Mouse (Mus musculus) midbrain, embryonic 15.5 days (tissue): ENCODE results near the gene Mylip. TPM values are rescaled to one million over a fixed set of nuclear protein-coding genes. Genes with fewer than 3 reads are reported as not detected.

Source experiments
- ATAC-seq: fragments of 200-750 bp; cut with Nextera tagmentation; replicated peaks from 2 replicates; pipeline ENCODE4 v1.8.0; 2017; ENCODE audit warnings: moderate TSS enrichment
- H3K27ac ChIP-seq: fragments of 300-500 bp; sonication (generic); 2 replicates; pipeline ENCODE4 v1.5.1; 2015; ENCODE audit warnings: mild to moderate bottlenecking, inconsistent platforms
- H3K27me3 ChIP-seq: fragments of 300-500 bp; sonication (generic); replicated peaks from 2 replicates; pipeline ENCODE4 v1.6.1; 2015; ENCODE audit warnings: inconsistent platforms
- H3K36me3 ChIP-seq: fragments of 300-500 bp; sonication (generic); replicated peaks from 2 replicates; pipeline ENCODE4 v1.6.1; 2015; ENCODE audit warnings: inconsistent platforms
- H3K4me1 ChIP-seq: fragments of 300-500 bp; sonication (generic); 2 replicates; pipeline ENCODE4 v1.6.1; 2015; ENCODE audit warnings: inconsistent platforms
- H3K4me2 ChIP-seq: fragments of 300-500 bp; sonication (generic); 2 replicates; pipeline ENCODE4 v1.6.1; 2015; ENCODE audit warnings: inconsistent platforms, mild to moderate bottlenecking, moderate library complexity
- H3K4me3 ChIP-seq: fragments of 300-500 bp; sonication (generic); 2 replicates; pipeline ENCODE4 v1.5.1; 2015; ENCODE audit warnings: mild to moderate bottlenecking, inconsistent platforms
- H3K9ac ChIP-seq: fragments of 300-500 bp; sonication (generic); 2 replicates; pipeline ENCODE4 v1.6.1; 2015; ENCODE audit warnings: mild to moderate bottlenecking, inconsistent platforms
- H3K9me3 ChIP-seq: fragments of 300-500 bp; sonication (generic); 2 replicates; pipeline ENCODE4 v1.6.1; 2016; ENCODE audit warnings: inconsistent platforms
- WGBS: fragments of 180-500 bp; shearing (Covaris S2); methylation state at CpG from one replicate; pipeline ENCODE4 v1.1.7; 2015; ENCODE audit warnings: mixed read lengths; 5-methylcytosine and 5-hydroxymethylcytosine counted together
- polyA plus RNA-seq: library from polyadenylated mRNA; unstranded; fragments of >200 nt; fragmentation: Nextera tagmentation; extraction: Ambion mirVana; gene quantifications from 2 replicates; pipeline ENCODE4 v1.2.1, GENCODE M21; 2015

Gene Mylip
- polyA plus RNA-seq, 1 experiment from 2014 or later, result 6.5 TPM

GRCm38 (mm10) chr13:45394221-45394768, 4.8 kb downstream of the Mylip start:
- Histone ChIP-seq H3K9me3 (no peaks in the 10 kb centered on the region), H3K9ac (no peak overlapping the region), H3K4me2 (no peak overlapping the region), H3K4me3 (no peak overlapping the region), H3K27me3 (no peaks in the 10 kb centered on the region), H3K36me3 (no peaks in the 10 kb centered on the region), H3K4me1 (peaks cover 15% of the 10 kb centered on the region), H3K27ac (no peak overlapping the region)
- no peak for ATAC-seq
- 55% methylated on average over 8 of the region's 8 CpGs for WGBS

DNA sequence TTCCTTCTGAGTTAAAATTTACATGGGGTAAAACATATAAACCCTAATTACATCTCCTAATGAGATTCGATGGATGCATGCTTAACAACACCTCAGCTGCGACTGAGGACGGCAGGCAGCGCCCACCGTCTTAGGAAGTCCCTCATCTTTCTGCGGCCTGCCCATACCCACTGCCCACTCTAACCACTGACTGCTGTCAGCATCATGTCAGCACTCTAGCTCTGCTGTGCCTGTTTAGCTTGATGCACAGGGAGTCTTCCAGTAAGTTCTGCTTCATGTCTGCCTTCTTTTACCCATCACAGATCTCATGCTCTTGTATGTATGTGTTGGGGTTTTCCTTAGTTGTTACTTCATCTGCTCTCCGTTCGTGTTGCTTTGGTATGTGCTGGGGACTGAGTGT, 7.2 kb downstream of the Mylip start:
- WGBS, result 92% methylated on average over 8 of the region's 8 CpGs
- Histone ChIP-seq H3K27ac (no peak overlapping the region), H3K4me3 (no peak overlapping the region), H3K27me3 (no peaks in the 10 kb centered on the region), H3K9me3 (no peaks in the 10 kb centered on the region), H3K36me3 (no peaks in the 10 kb centered on the region), H3K9ac (no peak overlapping the region), H3K4me1 (0 out of 2 replicates have a peak, but pooled peaks cover 3% of the 10 kb centered on the region), H3K4me2 (no peak overlapping the region)
- ATAC-seq, result no peak

- Histone ChIP-seq H3K27ac (no peak overlapping the region), H3K4me2 (no peak overlapping the region), H3K9ac (no peak overlapping the region), H3K9me3 (no peaks in the 10 kb centered on the region), H3K4me3 (no peak overlapping the region), H3K4me1 (0 out of 2 replicates have a peak, but pooled peaks cover 3% of the 10 kb centered on the region), H3K27me3 (no peaks in the 10 kb centered on the region), H3K36me3 (no peaks in the 10 kb centered on the region)
- WGBS, result 48% methylated on average over 5 of the region's 5 CpGs
- ATAC-seq, result no peak
These were observed 7.7 kb downstream of the Mylip start for GRCm38 (mm10) chr13:45397240-45397639.

GRCm38 (mm10) chr13:45397896-45398805, 8.6 kb downstream of the Mylip start:
- H3K27me3 ChIP-seq, result no peaks in the 10 kb centered on the region
- 0 out of 2 replicates have a peak, but pooled peaks cover under 1% of the 10 kb centered on the region for H3K4me1 ChIP-seq
- H3K9me3 ChIP-seq, result no peaks in the 10 kb centered on the region
- ATAC-seq, result no peak
- H3K4me2 ChIP-seq, result no peak overlapping the region
- WGBS, result 69% methylated on average over 16 of the region's 21 CpGs
- H3K27ac ChIP-seq, result no peak overlapping the region
- no peak overlapping the region for H3K4me3 ChIP-seq
- no peaks in the 10 kb centered on the region for H3K36me3 ChIP-seq
- H3K9ac ChIP-seq, result no peak overlapping the region

GRCm38 (mm10) chr13:45400700-45401099, 11.2 kb downstream of the Mylip start:
- no peaks in the 10 kb centered on the region for H3K4me1 ChIP-seq
- H3K9ac ChIP-seq, result no peak overlapping the region
- H3K36me3 ChIP-seq, result no peaks in the 10 kb centered on the region
- 64% methylated on average over 7 of the region's 7 CpGs for WGBS
- no peak overlapping the region for H3K4me2 ChIP-seq
- no peak for ATAC-seq
- H3K27ac ChIP-seq, result no peak overlapping the region
- H3K4me3 ChIP-seq, result no peak overlapping the region
- H3K9me3 ChIP-seq, result no peaks in the 10 kb centered on the region
- H3K27me3 ChIP-seq, result no peaks in the 10 kb centered on the region

DNA sequence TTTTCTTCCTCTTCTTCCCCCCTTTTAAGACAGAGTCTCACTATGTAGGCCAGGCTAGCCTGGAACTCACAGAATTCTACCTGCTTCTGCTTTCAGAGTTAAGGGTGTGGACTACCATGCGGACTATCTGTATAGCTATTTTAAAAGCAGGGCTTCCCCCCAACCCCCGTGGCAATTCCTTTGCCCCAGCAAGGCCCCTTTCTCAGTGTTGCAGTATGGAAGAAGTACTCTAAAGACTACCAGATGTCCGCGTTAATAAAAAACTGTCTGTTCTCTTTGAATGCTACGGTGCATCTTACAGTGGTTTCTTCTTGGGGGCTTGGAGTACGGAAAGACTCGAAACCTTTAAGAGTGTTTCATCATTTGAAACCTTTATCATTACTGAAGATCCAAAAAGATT, 12.3 kb downstream of the Mylip start:
- no peaks in the 10 kb centered on the region for H3K4me1 ChIP-seq
- ATAC-seq, result no peak
- 0 out of 2 replicates have a peak, but pooled peaks cover 3% of the 10 kb centered on the region for H3K36me3 ChIP-seq
- no peak overlapping the region for H3K27ac ChIP-seq
- no peak overlapping the region for H3K4me2 ChIP-seq
- WGBS, result 87% methylated on average over 7 of the region's 7 CpGs
- no peaks in the 10 kb centered on the region for H3K9me3 ChIP-seq
- no peak overlapping the region for H3K9ac ChIP-seq
- H3K4me3 ChIP-seq, result no peak overlapping the region
- H3K27me3 ChIP-seq, result no peaks in the 10 kb centered on the region; the same call in 1 of the 2 replicates

- Histone ChIP-seq H3K27me3 (no peaks in the 10 kb centered on the region; the same call in 1 of the 2 replicates), H3K27ac (no peak overlapping the region), H3K4me3 (no peak overlapping the region), H3K36me3 (0 out of 2 replicates have a peak, but pooled peaks cover 3% of the 10 kb centered on the region), H3K4me1 (0 out of 2 replicates have a peak, but pooled peaks cover 2% of the 10 kb centered on the region), H3K9ac (no peak overlapping the region), H3K9me3 (no peaks in the 10 kb centered on the region), H3K4me2 (no peak overlapping the region)
- WGBS, result 78% methylated on average over 6 of the region's 7 CpGs
- no peak for ATAC-seq
These were observed 12.9 kb downstream of the Mylip start for GRCm38 (mm10) chr13:45402316-45403039.

GRCm38 (mm10) chr13:45404269-45404668, 14.7 kb downstream of the Mylip start:
- peaks cover 10% of the 10 kb centered on the region; the same call in 1 of the 2 replicates for H3K36me3 ChIP-seq
- 0 out of 2 replicates have a peak, but pooled peaks cover 5% of the 10 kb centered on the region for H3K4me1 ChIP-seq
- no peak overlapping the region for H3K4me3 ChIP-seq
- no peaks in the 10 kb centered on the region for H3K9me3 ChIP-seq
- no peaks in the 10 kb centered on the region; the same call in 1 of the 2 replicates for H3K27me3 ChIP-seq
- no peak for ATAC-seq
- 93% methylated on average over 6 of the region's 6 CpGs for WGBS
- H3K27ac ChIP-seq, result no peak overlapping the region
- no peak overlapping the region for H3K4me2 ChIP-seq
- no peak overlapping the region for H3K9ac ChIP-seq

GRCm38 (mm10) chr13:45405194-45405810, 15.8 kb downstream of the Mylip start:
- no peak overlapping the region for H3K4me2 ChIP-seq
- H3K36me3 ChIP-seq, result peaks cover 10% of the 10 kb centered on the region; the same call in 1 of the 2 replicates
- H3K27ac ChIP-seq, result no peak overlapping the region
- 0 out of 2 replicates have a peak, but pooled peaks cover 5% of the 10 kb centered on the region for H3K4me1 ChIP-seq
- no peak overlapping the region for H3K4me3 ChIP-seq
- ATAC-seq, result no peak
- WGBS, result 88% methylated on average over 6 of the region's 6 CpGs
- no peaks in the 10 kb centered on the region for H3K9me3 ChIP-seq
- H3K27me3 ChIP-seq, result no peaks in the 10 kb centered on the region; the same call in 1 of the 2 replicates
- no peak overlapping the region for H3K9ac ChIP-seq

GRCm38 (mm10) chr13:45406289-45406688, 16.7 kb downstream of the Mylip start:
- Histone ChIP-seq H3K9ac (no peak overlapping the region), H3K27ac (no peak overlapping the region), H3K4me3 (no peak overlapping the region), H3K36me3 (peaks cover 10% of the 10 kb centered on the region; the same call in 1 of the 2 replicates), H3K27me3 (no peaks in the 10 kb centered on the region; the same call in 1 of the 2 replicates), H3K9me3 (no peaks in the 10 kb centered on the region), H3K4me1 (0 out of 2 replicates have a peak, but pooled peaks cover 5% of the 10 kb centered on the region), H3K4me2 (no peak overlapping the region)
- no peak for ATAC-seq
- 94% methylated on average over 11 of the region's 11 CpGs for WGBS

DNA sequence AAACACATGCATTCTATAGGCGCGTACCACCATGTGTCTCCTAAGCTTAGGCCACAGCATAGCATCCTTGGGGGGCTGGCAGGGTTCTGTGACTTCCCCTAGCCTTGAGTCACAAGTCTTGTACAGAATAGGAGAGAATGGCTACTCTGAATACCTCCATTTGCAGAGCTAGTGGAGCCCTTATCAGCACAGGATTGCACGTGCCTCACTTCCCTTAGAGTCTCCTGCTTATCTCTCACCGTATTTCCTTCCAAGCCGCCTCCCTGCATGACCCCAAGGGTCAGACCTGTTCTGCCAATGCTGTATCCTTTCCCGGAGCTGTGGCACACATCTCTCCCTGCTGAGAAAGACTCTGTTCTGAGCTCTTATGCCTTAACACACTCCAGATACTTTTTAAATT, 17.2 kb downstream of the Mylip start:
- no peak overlapping the region for H3K4me2 ChIP-seq
- no peaks in the 10 kb centered on the region; the same call in 1 of the 2 replicates for H3K27me3 ChIP-seq
- WGBS, result 79% methylated on average over 6 of the region's 6 CpGs
- no peak overlapping the region for H3K27ac ChIP-seq
- no peaks in the 10 kb centered on the region for H3K9me3 ChIP-seq
- peaks cover 10% of the 10 kb centered on the region; the same call in 1 of the 2 replicates for H3K36me3 ChIP-seq
- no peak for ATAC-seq
- no peak overlapping the region for H3K4me3 ChIP-seq
- H3K4me1 ChIP-seq, result 0 out of 2 replicates have a peak, but pooled peaks cover 5% of the 10 kb centered on the region
- H3K9ac ChIP-seq, result no peak overlapping the region
